Mouse (Mus musculus): Measurements from ENCODE around the gene Cpsf4l. TPM values are rescaled to one million over a fixed set of nuclear protein-coding genes. Genes with fewer than 3 reads are reported as not detected.

The Cpsf4l gene
- polyA plus RNA-seq, 1 experiment: not detected

DNA sequence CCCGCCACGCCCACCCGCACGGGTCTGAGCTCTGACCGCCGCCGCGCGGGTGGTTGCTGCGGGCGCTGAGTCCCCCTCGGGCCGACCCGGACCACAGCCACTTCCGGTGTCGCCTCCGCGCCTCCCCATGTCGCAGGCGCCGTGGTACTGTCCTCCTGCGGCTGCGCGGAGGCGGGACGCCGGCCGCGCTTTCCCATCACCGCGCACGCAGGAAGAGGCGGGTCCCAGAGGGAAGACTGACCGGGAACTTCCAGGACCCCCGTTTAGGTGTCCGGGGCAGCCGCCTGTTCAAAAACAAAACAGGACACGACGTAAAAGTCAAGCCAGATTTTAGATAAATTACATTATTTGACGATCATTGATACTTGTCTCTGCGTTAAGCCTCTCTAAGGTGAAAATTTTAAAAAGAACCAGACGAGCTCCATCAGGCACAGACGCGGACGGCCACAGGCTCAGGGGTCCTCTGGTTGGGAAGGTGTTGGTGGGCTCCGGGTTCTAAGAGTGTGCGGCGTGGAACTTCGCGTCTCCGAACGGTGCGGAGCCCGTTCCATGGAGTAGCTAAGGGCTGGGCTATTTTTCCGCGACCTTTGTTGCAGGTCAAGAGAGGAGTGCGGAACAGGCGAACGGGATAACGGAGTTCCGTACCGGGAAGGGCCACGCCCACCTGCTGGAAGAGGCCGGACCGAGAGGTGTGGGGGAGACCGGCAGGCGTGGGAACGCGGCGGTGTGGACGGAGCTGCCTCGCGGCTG lies 25.7 kb downstream of the Cpsf4l start, which contains the start of the genes Fam104a and D11Wsu47e:
Fam104a (minus strand) TSS at position 199 of the 750 bp plus-strand sequence.
D11Wsu47e (plus strand) TSS at position 456 of the 750 bp plus-strand sequence.
- H3K27ac ChIP-seq (ENCODE audit: insufficient read depth, low read depth, low read length): peak within 1 kb of the TSS; percentile 77
- H3K4me3 ChIP-seq (ENCODE audit: insufficient read depth, low read length): peak within 1 kb of the TSS; percentile 97
- no peak for TF ChIP-seq CTCF (IDR thresholded peaks at IDR 0.05; ENCODE audit: low read depth, low read length)
- 0 out of 2 replicates have a peak, but pooled peaks have one; percentile 56 for TF ChIP-seq POLR2A (IDR thresholded peaks at IDR 0.05; ENCODE audit: borderline replicate concordance, low read depth, low read length)
- peaks cover 30% of the 10 kb centered on the region for H3K4me1 ChIP-seq (ENCODE audit: control insufficient read depth, insufficient read depth, low read length)

DNA sequence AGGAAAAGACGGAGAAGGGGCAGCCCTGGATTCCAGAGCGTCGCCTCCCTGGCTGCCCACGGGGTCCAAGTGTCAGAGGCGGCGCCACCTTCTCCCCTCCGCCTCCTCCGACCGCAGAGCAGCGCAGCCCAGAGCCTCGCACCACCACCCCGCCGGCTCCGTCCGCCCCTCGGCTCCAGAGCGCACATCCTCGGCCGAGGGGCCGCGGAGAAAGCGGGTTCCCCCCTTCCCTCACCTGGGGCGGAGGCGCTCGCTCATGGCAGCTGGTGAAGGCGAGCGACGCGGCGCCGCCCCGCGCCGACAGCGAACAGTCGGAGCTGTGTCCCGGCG lies 26.2 kb downstream of the Cpsf4l start:
- peak overlapping the region; percentile 77 for H3K27ac ChIP-seq (ENCODE audit: insufficient read depth, low read depth, low read length)
- peaks cover 33% of the 10 kb centered on the region for H3K4me1 ChIP-seq (ENCODE audit: control insufficient read depth, insufficient read depth, low read length)
- peak overlapping the region; percentile 91 for H3K4me3 ChIP-seq (ENCODE audit: insufficient read depth, low read length)
- TF ChIP-seq POLR2A (IDR thresholded peaks at IDR 0.05; ENCODE audit: borderline replicate concordance, low read depth, low read length) (no peak), CTCF (IDR thresholded peaks at IDR 0.05; ENCODE audit: low read depth, low read length) (no peak)

DNA sequence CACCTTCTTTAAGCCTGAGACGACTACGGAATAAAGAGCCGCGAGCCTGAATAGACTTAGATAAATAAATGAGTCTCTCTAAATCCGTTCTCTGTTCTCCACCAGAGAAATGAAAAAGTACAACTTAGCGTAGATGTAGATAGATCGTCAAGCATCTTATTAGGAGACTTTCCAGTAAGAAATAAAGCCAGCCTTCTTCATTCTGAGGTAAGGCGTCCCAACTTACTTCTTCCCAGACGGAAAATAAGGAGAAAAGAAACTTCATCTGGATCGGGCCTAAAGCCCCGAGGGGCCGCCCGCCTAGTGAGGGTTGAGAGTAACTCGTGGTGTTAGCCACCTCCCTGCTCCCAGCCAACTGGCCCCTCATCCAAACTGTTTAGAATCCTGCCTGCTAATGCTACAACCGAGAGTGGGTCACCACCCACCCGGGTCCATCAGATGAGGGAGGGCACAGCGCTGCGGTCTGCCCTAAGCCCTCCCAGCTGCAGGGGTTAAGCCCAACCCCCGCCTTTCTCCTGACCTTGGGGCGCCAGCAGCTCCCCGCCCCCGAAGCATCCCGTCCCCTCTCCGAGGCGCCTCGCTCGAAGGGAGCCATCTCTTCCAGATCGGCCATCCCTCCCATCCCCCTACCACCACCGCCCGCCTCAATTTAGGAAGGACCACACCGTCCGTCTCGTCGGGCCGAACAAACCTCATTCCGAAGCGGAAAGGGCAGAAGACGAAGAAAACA lies 26.8 kb downstream of the Cpsf4l start:
- Histone ChIP-seq H3K4me3 (ENCODE audit: insufficient read depth, low read length) (peak overlapping the region; percentile 91), H3K27ac (ENCODE audit: insufficient read depth, low read depth, low read length) (peak overlapping the region; percentile 77), H3K4me1 (ENCODE audit: control insufficient read depth, insufficient read depth, low read length) (peaks cover 37% of the 10 kb centered on the region)
- no peak for TF ChIP-seq POLR2A (IDR thresholded peaks at IDR 0.05; ENCODE audit: borderline replicate concordance, low read depth, low read length)
- TF ChIP-seq CTCF (IDR thresholded peaks at IDR 0.05; ENCODE audit: low read depth, low read length): no peak

GRCm38 (mm10) chr11:113681979-113682378 lies 27.8 kb downstream of the Cpsf4l start:
- TF ChIP-seq POLR2A (IDR thresholded peaks at IDR 0.05; ENCODE audit: borderline replicate concordance, low read depth, low read length) (no peak), CTCF (IDR thresholded peaks at IDR 0.05; ENCODE audit: low read depth, low read length) (no peak)

DNA sequence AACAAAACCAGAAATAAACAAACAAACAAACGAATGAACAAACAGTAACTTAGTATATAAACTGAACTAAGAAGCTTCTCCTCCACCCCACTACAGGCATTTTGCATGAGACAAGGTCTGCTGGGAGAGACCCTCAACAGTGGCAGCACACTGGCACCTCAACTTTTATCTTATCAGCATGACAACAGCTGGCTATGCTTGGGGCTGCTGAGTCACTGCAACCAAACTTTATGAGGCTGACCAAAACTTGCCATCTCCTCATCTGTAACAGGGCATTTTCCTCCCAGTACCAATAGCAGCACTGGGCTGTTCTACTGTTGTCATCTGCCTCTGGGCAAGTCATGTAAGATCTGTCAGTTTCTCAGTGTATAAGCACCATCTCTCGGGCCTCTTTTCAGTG lies 28.9 kb downstream of the Cpsf4l start:
- peaks cover 38% of the 10 kb centered on the region for H3K4me1 ChIP-seq (ENCODE audit: control insufficient read depth, insufficient read depth, low read length)
- TF ChIP-seq CTCF (IDR thresholded peaks at IDR 0.05; ENCODE audit: low read depth, low read length): no peak
- TF ChIP-seq POLR2A (IDR thresholded peaks at IDR 0.05; ENCODE audit: borderline replicate concordance, low read depth, low read length): no peak
- no peak overlapping the region for H3K4me3 ChIP-seq (ENCODE audit: insufficient read depth, low read length)
- H3K27ac ChIP-seq (ENCODE audit: insufficient read depth, low read depth, low read length): no peak overlapping the region

More at GRCm38 (mm10) chr11:113681979-113682378, 27.8 kb downstream of the Cpsf4l start:
- Histone ChIP-seq H3K4me1 (ENCODE audit: control insufficient read depth, insufficient read depth, low read length) (peaks cover 43% of the 10 kb centered on the region), H3K27ac (ENCODE audit: insufficient read depth, low read depth, low read length) (no peak overlapping the region), H3K4me3 (ENCODE audit: insufficient read depth, low read length) (no peak overlapping the region)

DNA sequence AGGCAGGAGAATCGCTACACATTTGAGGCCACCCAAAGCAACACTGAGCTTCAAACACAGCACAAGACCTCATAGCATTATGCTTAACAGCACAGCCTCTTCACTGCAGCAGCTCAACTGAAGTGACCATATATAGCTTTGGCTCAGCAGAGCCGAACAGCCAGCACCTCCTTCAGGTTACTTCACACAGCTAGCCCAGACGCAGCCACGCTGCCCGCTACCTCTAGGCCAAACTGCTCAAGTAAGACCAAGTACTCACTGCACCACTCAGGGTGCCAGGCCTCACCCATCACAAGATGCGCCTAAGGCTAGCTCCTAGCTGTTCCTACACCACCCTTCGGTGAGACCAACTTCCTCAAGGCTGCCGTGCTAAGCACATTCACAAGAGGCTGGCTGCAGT lies 31.4 kb downstream of the Cpsf4l start:
- Histone ChIP-seq H3K27ac (ENCODE audit: insufficient read depth, low read depth, low read length) (no peak overlapping the region), H3K4me3 (ENCODE audit: insufficient read depth, low read length) (no peak overlapping the region), H3K4me1 (ENCODE audit: control insufficient read depth, insufficient read depth, low read length) (peaks cover 32% of the 10 kb centered on the region)
- TF ChIP-seq POLR2A (IDR thresholded peaks at IDR 0.05; ENCODE audit: borderline replicate concordance, low read depth, low read length): no peak
- TF ChIP-seq CTCF (IDR thresholded peaks at IDR 0.05; ENCODE audit: low read depth, low read length): no peak

GRCm38 (mm10) chr11:113677378-113677777 lies 32.4 kb downstream of the Cpsf4l start:
- no peak for TF ChIP-seq POLR2A (IDR thresholded peaks at IDR 0.05; ENCODE audit: borderline replicate concordance, low read depth, low read length)
- no peak for TF ChIP-seq CTCF (IDR thresholded peaks at IDR 0.05; ENCODE audit: low read depth, low read length)
- no peak overlapping the region for H3K27ac ChIP-seq (ENCODE audit: insufficient read depth, low read depth, low read length)
- no peak overlapping the region for H3K4me3 ChIP-seq (ENCODE audit: insufficient read depth, low read length)
- peaks cover 31% of the 10 kb centered on the region for H3K4me1 ChIP-seq (ENCODE audit: control insufficient read depth, insufficient read depth, low read length)

DNA sequence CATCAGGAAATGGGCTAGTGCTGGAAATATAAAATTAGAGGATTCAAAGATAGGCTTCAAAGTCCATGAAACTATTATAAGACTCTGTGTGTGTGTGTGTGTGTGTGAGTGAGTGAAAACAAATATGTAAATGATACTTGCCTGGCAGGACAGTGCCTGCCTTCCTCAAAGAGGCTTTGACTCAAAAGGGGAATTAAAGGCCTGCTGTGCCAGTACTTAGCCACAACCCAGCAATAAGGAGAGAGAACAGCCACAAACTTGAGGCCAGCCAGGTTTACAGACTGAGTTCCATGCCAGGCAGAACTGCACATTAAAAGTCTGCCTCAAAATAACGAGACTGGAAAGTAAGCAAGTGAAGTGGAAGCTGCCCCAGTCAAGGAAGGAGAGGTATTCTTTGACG lies 33.0 kb downstream of the Cpsf4l start:
- no peak overlapping the region for H3K27ac ChIP-seq (ENCODE audit: insufficient read depth, low read depth, low read length)
- peaks cover 31% of the 10 kb centered on the region for H3K4me1 ChIP-seq (ENCODE audit: control insufficient read depth, insufficient read depth, low read length)
- no peak overlapping the region for H3K4me3 ChIP-seq (ENCODE audit: insufficient read depth, low read length)
- TF ChIP-seq POLR2A (IDR thresholded peaks at IDR 0.05; ENCODE audit: borderline replicate concordance, low read depth, low read length) (no peak), CTCF (IDR thresholded peaks at IDR 0.05; ENCODE audit: low read depth, low read length) (no peak)

DNA sequence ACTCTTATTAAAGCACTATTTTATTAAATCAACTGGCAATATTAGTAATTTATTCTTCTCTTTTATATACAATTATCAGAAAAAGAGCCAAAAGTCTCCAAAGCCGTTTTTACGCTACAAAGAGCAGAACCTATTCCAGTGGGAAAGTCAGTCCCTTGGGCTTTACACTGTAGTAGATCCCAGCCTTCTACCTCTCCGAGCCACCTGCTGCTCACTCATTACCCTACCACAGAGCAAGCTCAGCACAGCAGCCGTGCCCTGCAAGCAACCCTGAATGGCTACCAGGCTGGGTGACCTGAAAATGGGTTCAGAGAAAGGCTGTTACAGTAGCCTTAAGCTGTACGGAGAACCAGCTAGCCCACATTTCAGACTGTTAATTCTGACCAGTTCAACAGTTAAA lies 35.2 kb downstream of the Cpsf4l start:
- no peak for TF ChIP-seq CTCF (IDR thresholded peaks at IDR 0.05; ENCODE audit: low read depth, low read length)
- no peak for TF ChIP-seq POLR2A (IDR thresholded peaks at IDR 0.05; ENCODE audit: borderline replicate concordance, low read depth, low read length)
- Histone ChIP-seq H3K4me1 (ENCODE audit: control insufficient read depth, insufficient read depth, low read length) (peaks cover 17% of the 10 kb centered on the region), H3K4me3 (ENCODE audit: insufficient read depth, low read length) (no peak overlapping the region), H3K27ac (ENCODE audit: insufficient read depth, low read depth, low read length) (no peak overlapping the region)

DNA sequence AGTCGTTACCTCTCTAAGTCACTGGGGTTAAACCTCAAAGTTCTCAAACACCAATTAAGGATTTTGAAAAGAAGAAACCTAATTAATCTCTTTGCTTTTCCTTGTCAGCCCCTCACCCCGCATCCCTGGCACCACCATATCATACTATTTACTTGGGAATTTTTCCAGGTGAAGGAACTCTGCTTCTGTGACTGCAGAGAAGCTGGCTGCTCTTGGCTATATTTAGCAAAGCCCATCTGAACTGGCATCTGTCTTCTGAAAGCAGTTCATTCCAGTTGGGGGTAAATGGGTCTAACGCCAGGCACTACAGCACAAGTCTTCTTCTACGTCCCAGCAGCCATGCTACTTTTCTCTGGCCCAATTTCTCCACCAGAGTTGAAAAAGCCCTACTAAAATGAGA lies 36.2 kb downstream of the Cpsf4l start:
- Histone ChIP-seq H3K27ac (ENCODE audit: insufficient read depth, low read depth, low read length) (no peak overlapping the region), H3K4me1 (ENCODE audit: control insufficient read depth, insufficient read depth, low read length) (peaks cover 20% of the 10 kb centered on the region), H3K4me3 (ENCODE audit: insufficient read depth, low read length) (no peak overlapping the region)
- TF ChIP-seq POLR2A (IDR thresholded peaks at IDR 0.05; ENCODE audit: borderline replicate concordance, low read depth, low read length): no peak
- TF ChIP-seq CTCF (IDR thresholded peaks at IDR 0.05; ENCODE audit: low read depth, low read length): no peak
